Mouse (Mus musculus) forebrain, postnatal 0 days (tissue): ENCODE results near the gene Med27. TPM values are rescaled to one million over a fixed set of nuclear protein-coding genes. Genes with fewer than 3 reads are reported as not detected.

Experiments used
- ATAC-seq: fragments of 200-750 bp; cut with Nextera tagmentation; 2 replicates; pipeline ENCODE4 v1.8.0; 2017; ENCODE audit warnings: mild to moderate bottlenecking, moderate library complexity
- DNase-seq: peaks from one replicate; pipeline ENCODE4 v3.0.0-alpha.2; 2015
- H3K27ac ChIP-seq: fragments of 300-500 bp; sonication (generic); 2 replicates; pipeline ENCODE4 v1.5.1; 2014; ENCODE audit warnings: low read depth, mild to moderate bottlenecking, antibody characterized with exemption, low read length, moderate library complexity, mixed read lengths
- H3K27me3 ChIP-seq: fragments of 300-500 bp; sonication (generic); 2 replicates; pipeline ENCODE4 v1.6.1; 2014; ENCODE audit warnings: mild to moderate bottlenecking, low read length, mixed read lengths; ENCODE audit not compliant: insufficient read depth
- H3K36me3 ChIP-seq: fragments of 300-500 bp; sonication (generic); 2 replicates; pipeline ENCODE4 v1.6.1; 2014; ENCODE audit warnings: mild to moderate bottlenecking, moderate library complexity; ENCODE audit not compliant: insufficient read depth
- H3K4me1 ChIP-seq: fragments of 300-500 bp; sonication (generic); 2 replicates; pipeline ENCODE4 v1.6.1; 2014; ENCODE audit warnings: antibody characterized with exemption; ENCODE audit not compliant: insufficient read depth
- H3K4me2 ChIP-seq: fragments of 300-500 bp; sonication (generic); 2 replicates; pipeline ENCODE4 v1.6.1; 2014; ENCODE audit warnings: low read depth, mild to moderate bottlenecking, moderate library complexity
- H3K4me3 ChIP-seq: fragments of 300-500 bp; sonication (generic); 2 replicates; pipeline ENCODE4 v1.5.1; 2014; ENCODE audit warnings: low read depth, low read length, mixed read lengths
- H3K9ac ChIP-seq: fragments of 300-500 bp; sonication (generic); 2 replicates; pipeline ENCODE4 v1.6.1; 2014; ENCODE audit warnings: mild to moderate bottlenecking
- H3K9me3 ChIP-seq: fragments of 300-500 bp; sonication (generic); 2 replicates; pipeline ENCODE4 v1.6.1; 2016; ENCODE audit warnings: low read length
- CTCF ChIP-seq: sonication (generic); IDR thresholded peaks from 2 replicates; pipeline ENCODE4 v1.5.1; 2016; ENCODE audit warnings: antibody characterized with exemption, control low read depth, low read depth
- WGBS: fragments of 180-500 bp; shearing (Covaris S2); extraction: QIAGEN DNeasy Blood & Tissue Kit; methylation state at CpG from one replicate; pipeline ENCODE4 v1.1.7; 2014; 5-methylcytosine and 5-hydroxymethylcytosine counted together
- polyA plus RNA-seq: library from polyadenylated mRNA; unstranded; fragments of >200 nt; fragmentation: Nextera tagmentation; extraction: Ambion mirVana; gene quantifications from 2 replicates; pipeline ENCODE4 v1.2.1, GENCODE M21; 2015
- total RNA-seq: library from RNA; depleted of rRNA; stranded (reverse); fragments of >200 nt; gene quantifications from 2 replicates; pipeline ENCODE4 v1.2.3, GENCODE M21; 2014

The Med27 gene
- total and polyA plus RNA-seq, 2 experiments from 2014 or later, result 60.1 to 71.2 TPM

DNA sequence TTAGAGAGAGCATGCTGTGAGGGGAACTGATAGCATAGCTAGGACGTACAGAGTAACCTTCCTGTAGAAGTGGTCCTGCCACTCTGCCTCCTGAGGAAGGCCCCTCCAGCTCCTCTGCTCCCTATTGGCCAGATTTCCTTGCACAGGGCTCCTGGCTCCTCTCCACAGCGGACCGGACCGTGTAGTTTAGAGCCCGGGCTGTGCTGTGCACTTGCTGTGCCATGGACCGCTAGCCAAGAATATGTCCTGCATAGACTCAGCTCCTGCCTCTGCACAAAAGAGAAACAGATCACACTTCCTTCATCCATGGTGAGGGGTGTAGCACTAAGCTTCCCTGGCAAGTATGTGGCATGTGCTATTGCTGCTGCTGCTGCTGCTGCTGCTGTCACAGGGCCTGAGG lies 168.2 kb downstream of the Med27 start:
- 54% methylated on average over 6 of the region's 6 CpGs for WGBS
- H3K27me3 ChIP-seq, result no peaks in the 10 kb centered on the region
- H3K36me3 ChIP-seq, result no peaks in the 10 kb centered on the region
- DNase-seq (no peak), ATAC-seq (peak; percentile 39; the same call in 1 of the 2 replicates)
- no peaks in the 10 kb centered on the region for H3K9me3 ChIP-seq
- no peak overlapping the region for H3K9ac ChIP-seq
- no peak for TF ChIP-seq CTCF
- no peak overlapping the region for H3K4me2 ChIP-seq
- 0 out of 2 replicates have a peak, but pooled peaks cover 7% of the 10 kb centered on the region for H3K4me1 ChIP-seq
- no peak overlapping the region for H3K27ac ChIP-seq
- H3K4me3 ChIP-seq, result no peak overlapping the region

DNA sequence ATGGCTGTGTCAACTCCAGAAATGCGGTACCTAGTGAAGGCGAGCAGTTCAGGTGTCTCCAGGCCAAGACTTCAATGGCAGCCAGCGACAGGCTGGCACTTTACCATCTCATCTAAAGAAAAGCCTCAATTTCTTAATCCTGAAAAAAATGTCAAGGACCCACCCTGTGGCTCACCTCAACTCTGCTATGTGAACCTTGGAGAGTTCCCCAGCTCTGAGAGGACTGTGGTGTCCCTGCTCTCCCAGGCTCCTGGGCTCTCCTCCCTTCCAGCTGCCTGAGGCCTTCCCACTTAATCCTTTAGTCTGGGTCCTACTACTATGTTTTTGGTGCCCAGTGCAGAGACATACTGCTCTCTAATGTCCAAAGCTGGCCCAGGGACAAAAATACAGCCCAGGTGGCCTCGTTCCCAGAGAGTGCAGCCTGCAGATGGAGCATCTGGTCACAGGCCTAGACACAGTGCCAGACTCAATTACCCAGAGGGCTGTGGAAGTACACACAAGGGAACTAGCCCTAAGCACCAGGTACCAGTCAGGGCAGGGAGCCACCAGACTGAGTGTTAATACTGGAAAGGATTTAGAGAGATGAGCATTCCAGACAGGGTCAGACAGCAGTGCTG lies 169.3 kb downstream of the Med27 start:
- Histone ChIP-seq H3K9me3 (no peaks in the 10 kb centered on the region), H3K4me2 (no peak overlapping the region), H3K4me3 (no peak overlapping the region), H3K27ac (no peak overlapping the region), H3K9ac (no peak overlapping the region), H3K4me1 (0 out of 2 replicates have a peak, but pooled peaks cover 7% of the 10 kb centered on the region), H3K27me3 (no peaks in the 10 kb centered on the region), H3K36me3 (no peaks in the 10 kb centered on the region)
- WGBS, result 63% methylated on average over 4 of the region's 4 CpGs
- TF ChIP-seq CTCF, result no peak
- DNase-seq, result peak; percentile 46
- ATAC-seq, result peak; percentile 14

DNA sequence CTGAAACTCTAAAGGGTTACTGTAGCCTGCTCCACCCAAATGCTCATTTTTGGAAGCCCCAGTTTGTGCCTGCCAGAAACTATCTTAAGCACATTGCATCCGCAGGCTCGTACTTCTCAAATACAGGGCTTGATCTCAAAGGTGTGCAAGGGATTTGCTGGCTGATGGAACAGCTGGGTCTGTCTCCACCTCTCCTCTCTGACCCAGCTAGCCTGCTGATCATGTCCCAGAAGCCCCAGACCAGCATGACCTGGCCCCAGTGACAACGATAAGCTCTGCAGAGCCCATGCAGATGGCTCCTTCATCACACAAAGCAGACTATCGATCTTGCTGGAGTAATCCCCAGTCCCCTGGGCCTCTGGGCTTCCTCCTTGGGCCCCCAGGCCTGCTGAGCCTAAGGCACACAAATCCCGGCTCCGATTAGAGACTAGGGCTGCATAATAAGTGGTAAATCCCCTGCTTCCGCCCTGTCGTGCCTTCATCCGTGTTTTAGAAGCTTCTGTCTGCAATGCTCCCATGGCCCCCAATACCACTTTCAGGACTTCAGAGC lies 170.1 kb downstream of the Med27 start:
- Histone ChIP-seq H3K36me3 (no peaks in the 10 kb centered on the region), H3K4me3 (no peak overlapping the region), H3K27ac (no peak overlapping the region), H3K4me1 (0 out of 2 replicates have a peak, but pooled peaks cover 7% of the 10 kb centered on the region), H3K9ac (no peak overlapping the region), H3K27me3 (no peaks in the 10 kb centered on the region), H3K4me2 (no peak overlapping the region), H3K9me3 (no peaks in the 10 kb centered on the region)
- 26% methylated on average over 9 of the region's 9 CpGs for WGBS
- ATAC-seq (no peak), DNase-seq (no peak)
- TF ChIP-seq CTCF, result no peak

DNA sequence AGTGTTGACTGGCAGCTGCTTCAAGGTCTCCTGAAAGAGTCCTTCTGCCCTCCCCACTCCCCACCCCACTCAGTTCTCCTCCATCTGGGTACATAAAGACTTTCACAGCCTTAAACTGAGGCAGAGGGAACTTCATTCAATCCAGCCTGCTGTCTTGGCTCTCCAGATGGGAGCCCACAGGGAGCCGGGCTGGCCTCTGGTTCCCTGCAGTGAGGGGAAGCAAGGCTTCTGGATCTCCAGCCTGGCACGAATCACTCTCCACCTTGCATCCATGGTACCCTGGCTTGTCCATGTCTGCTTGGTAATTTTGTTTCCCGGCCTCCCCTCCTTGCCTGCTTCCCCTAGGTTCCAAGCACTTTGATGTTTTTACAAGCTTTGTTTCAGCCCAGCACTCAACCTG lies 172.8 kb downstream of the Med27 start:
- H3K4me1 ChIP-seq, result 0 out of 2 replicates have a peak, but pooled peaks cover 7% of the 10 kb centered on the region
- DNase-seq, result peak; percentile 31

DNA sequence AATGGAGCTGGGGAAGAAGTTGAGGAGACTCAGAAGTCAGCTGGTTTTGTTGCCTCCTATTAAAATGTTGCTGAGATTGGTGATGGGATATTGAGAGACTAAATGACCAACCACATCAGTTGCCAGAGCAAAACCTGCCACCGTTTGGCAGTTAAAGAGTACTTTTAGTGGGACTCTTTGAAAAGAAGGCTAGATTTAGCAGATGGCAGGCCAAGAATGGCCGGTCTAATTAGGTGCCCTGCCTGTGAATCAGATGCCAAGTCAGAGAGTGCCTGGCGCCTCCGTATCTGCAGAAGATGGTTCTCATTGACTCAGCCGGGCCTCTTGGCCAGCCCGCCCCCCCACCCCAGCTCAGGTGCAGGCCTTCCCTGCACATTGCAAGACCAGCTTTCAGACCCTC lies 173.6 kb downstream of the Med27 start:
- no peak for ATAC-seq
- no peak overlapping the region for H3K9ac ChIP-seq
- no peak overlapping the region for H3K4me2 ChIP-seq
- H3K4me3 ChIP-seq, result no peak overlapping the region
- no peak for TF ChIP-seq CTCF
- 30% methylated on average over 6 of the region's 6 CpGs for WGBS
- H3K9me3 ChIP-seq, result no peaks in the 10 kb centered on the region
- DNase-seq, result peak; percentile 33
- H3K27ac ChIP-seq, result no peak overlapping the region
- H3K36me3 ChIP-seq, result no peaks in the 10 kb centered on the region
- H3K27me3 ChIP-seq, result no peaks in the 10 kb centered on the region
- H3K4me1 ChIP-seq, result 0 out of 2 replicates have a peak, but pooled peaks cover 7% of the 10 kb centered on the region

More for the DNA sequence above, 172.8 kb downstream of the Med27 start:
- ATAC-seq, result peak; percentile 23; the same call in 1 of the 2 replicates
- Histone ChIP-seq H3K9me3 (no peaks in the 10 kb centered on the region), H3K4me2 (no peak overlapping the region), H3K4me3 (no peak overlapping the region), H3K27ac (0 out of 2 replicates have a peak overlapping the region, but pooled peaks have one; percentile 15), H3K36me3 (no peaks in the 10 kb centered on the region), H3K9ac (no peak overlapping the region), H3K27me3 (no peaks in the 10 kb centered on the region)
- TF ChIP-seq CTCF, result no peak
- WGBS, result 23% methylated on average over 3 of the region's 3 CpGs

DNA sequence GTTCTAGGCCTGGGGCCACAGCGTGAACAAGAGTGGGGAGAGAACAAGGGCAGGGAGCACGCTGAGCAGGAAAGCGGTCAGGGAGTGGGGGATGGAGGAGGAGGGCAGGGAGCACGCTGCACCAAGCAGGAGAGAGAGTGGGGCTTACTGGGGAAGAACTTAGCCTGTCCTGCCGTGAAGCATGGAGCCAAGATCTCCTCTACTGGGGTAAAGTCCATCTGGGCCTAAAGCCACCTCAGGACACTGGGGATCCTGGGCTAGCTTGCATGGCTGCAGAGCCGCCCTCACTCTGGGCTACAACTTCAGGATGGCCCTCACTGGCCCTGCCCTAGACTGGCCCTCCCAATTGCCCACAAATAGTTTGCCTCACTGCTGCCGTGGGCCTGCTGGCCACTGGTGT lies 174.9 kb downstream of the Med27 start:
- WGBS, result 78% methylated on average over 7 of the region's 7 CpGs
- TF ChIP-seq CTCF, result no peak
- Histone ChIP-seq H3K9me3 (no peaks in the 10 kb centered on the region), H3K9ac (no peak overlapping the region), H3K36me3 (no peaks in the 10 kb centered on the region), H3K27me3 (no peaks in the 10 kb centered on the region), H3K4me3 (no peak overlapping the region), H3K27ac (no peak overlapping the region), H3K4me2 (no peak overlapping the region), H3K4me1 (peaks cover 13% of the 10 kb centered on the region; the same call in 1 of the 2 replicates)
- DNase-seq (no peak), ATAC-seq (no peak)

DNA sequence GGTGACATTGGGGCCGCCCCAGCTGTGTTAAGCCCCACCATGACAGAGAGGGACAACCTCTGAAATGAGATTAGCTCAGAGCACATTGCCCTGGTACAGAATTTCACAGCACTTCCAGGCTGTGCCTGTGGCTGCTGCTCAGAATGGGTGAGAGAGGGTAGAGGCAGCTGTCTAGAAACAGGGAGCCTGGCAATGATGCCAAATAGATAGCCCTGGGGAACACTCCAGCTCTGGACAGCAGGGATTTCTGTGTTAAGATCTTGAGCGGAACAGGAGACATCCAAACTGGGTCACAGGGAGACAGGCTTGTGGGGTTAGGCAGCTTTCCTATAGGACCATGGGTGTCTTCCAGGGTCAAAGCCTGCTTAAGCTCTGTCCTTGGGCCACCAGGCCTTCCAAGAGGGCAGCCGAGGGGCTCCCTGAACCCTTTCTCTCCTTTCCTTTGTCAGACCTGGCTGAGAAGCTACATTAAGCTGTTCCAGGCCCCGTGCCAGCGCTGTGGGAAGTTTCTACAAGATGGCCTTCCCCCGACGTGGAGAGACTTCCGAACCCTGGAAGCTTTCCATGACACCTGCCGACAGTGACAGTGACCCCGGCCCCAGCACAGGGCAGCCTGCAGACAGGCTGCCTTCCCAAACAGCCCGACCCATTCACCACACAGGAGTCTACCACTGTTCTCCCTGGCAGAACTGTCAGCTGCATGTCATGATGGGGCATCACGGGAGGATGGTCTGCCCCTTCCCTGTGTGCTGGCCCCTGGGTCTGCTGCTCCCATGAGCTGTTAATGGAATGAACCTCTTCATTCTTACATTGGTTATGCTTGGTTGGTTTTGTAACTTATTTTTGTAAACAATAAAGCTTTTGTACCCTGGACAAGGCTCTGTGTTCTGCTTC lies 177.5 kb downstream of the Med27 start:
- peaks cover 7% of the 10 kb centered on the region; the same call in 1 of the 2 replicates for H3K4me1 ChIP-seq
- no peak overlapping the region for H3K4me2 ChIP-seq
- no peak for TF ChIP-seq CTCF
- no peaks in the 10 kb centered on the region for H3K36me3 ChIP-seq
- no peak overlapping the region for H3K9ac ChIP-seq
- no peak overlapping the region for H3K4me3 ChIP-seq
- ATAC-seq, result no peak
- WGBS, result 45% methylated on average over 12 of the region's 12 CpGs
- H3K27ac ChIP-seq, result no peak overlapping the region
- no peak for DNase-seq
- H3K27me3 ChIP-seq, result no peaks in the 10 kb centered on the region
- no peaks in the 10 kb centered on the region for H3K9me3 ChIP-seq
